Mouse (Mus musculus): ENCODE data around the gene Mrpl4. TPM values are rescaled to one million over a fixed set of nuclear protein-coding genes. Genes with fewer than 3 reads are reported as not detected.
A peak's percentile ranks its signal among the peaks of the same experiment; 100 is the strongest.

Mrpl4 gene
- polyA plus RNA-seq, 2 experiments: 36.7 to 61.3 TPM

GRCm38 (mm10) chr9:20986952-20987686 lies 15.4 kb upstream of the Mrpl4 start:
- Histone ChIP-seq H3K4me2 (ENCODE audit: low read depth) (no peak overlapping the region), H3K27ac (no peak overlapping the region), H3K27me3 (ENCODE audit: control insufficient read depth, insufficient read depth, low read length) (no peaks in the 10 kb centered on the region), H3K36me3 (replicated peaks; ENCODE audit: control insufficient read depth, insufficient read depth, low read depth) (no peaks in the 10 kb centered on the region), H3K4me3 (ENCODE audit: insufficient read depth in 1 of 2, low read depth in 2 of 2, low read length in 2 of 2) (no peak overlapping the region), H3K9ac (replicated peaks) (no peak overlapping the region), H3K9me3 (ENCODE audit: control insufficient read depth, low read length) (no peaks in the 10 kb centered on the region), H3K4me1 (replicated peaks; ENCODE audit: control insufficient read depth in 2 of 2, insufficient read depth in 2 of 2, low read length in 1 of 2) (peaks cover 0 to 4% of the 10 kb centered on the region in 2 experiments; a peak in 2 of 4 replicates)
- 67% methylated on average over 15 of the region's 15 CpGs for WGBS (ENCODE audit: insufficient replicate concordance)
- TF ChIP-seq EP300 (IDR thresholded peaks at IDR 0.05; ENCODE audit: low read depth) (no peak), CTCF (IDR thresholded peaks at IDR 0.05; ENCODE audit: low read depth) (no peak)
- no peak for DNase-seq (ENCODE audit: low read depth in 3 of 3, low spot score in 3 of 3)
- ATAC-seq (ENCODE audit: insufficient read depth): no peak

DNA sequence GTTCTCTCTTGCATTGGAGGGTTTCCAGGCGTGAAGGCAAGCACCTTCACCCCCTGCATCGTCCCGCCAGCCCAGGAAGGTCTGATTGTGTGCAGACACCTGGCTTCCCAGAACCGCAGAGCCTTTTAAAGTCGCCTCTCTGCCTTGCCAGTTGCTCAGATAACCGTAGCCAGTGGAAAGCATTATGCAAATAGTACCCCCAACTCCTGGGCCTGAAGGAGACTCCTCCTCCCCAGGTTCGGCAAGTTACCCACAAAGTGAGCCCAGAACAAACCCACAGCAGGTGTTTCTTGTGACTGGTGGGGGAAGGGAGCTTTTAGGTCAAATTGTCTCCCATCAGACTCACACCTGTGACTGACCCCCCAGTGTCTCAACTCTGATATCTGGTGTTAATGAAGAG lies 14.6 kb upstream of the Mrpl4 start:
- Histone ChIP-seq H3K27me3 (ENCODE audit: control insufficient read depth, insufficient read depth, low read length) (no peaks in the 10 kb centered on the region), H3K9ac (replicated peaks) (no peak overlapping the region), H3K27ac (no peak overlapping the region), H3K4me2 (ENCODE audit: low read depth) (no peak overlapping the region), H3K9me3 (ENCODE audit: control insufficient read depth, low read length) (no peaks in the 10 kb centered on the region), H3K36me3 (replicated peaks; ENCODE audit: control insufficient read depth, insufficient read depth, low read depth) (no peaks in the 10 kb centered on the region), H3K4me3 (ENCODE audit: insufficient read depth in 1 of 2, low read depth in 2 of 2, low read length in 2 of 2) (no peak overlapping the region), H3K4me1 (replicated peaks; ENCODE audit: control insufficient read depth in 2 of 2, insufficient read depth in 2 of 2, low read length in 1 of 2) (peaks cover 0 to 4% of the 10 kb centered on the region in 2 experiments; a peak in 2 of 4 replicates)
- WGBS (ENCODE audit: insufficient replicate concordance): 23% methylated on average over 7 of the region's 7 CpGs
- no peak for ATAC-seq (ENCODE audit: insufficient read depth)
- DNase-seq (ENCODE audit: low read depth in 3 of 3, low spot score in 3 of 3): no peak
- no peak for TF ChIP-seq EP300 (IDR thresholded peaks at IDR 0.05; ENCODE audit: low read depth)
- TF ChIP-seq CTCF (IDR thresholded peaks at IDR 0.05; ENCODE audit: low read depth): no peak

- no peaks in the 10 kb centered on the region for H3K27me3 ChIP-seq (ENCODE audit: control insufficient read depth, insufficient read depth, low read length)
- H3K36me3 ChIP-seq (replicated peaks; ENCODE audit: control insufficient read depth, insufficient read depth, low read depth): no peaks in the 10 kb centered on the region
- H3K9me3 ChIP-seq (ENCODE audit: control insufficient read depth, low read length): no peaks in the 10 kb centered on the region
- ATAC-seq (ENCODE audit: insufficient read depth): no peak
- 23% methylated on average over 10 of the region's 10 CpGs for WGBS (ENCODE audit: insufficient replicate concordance)
- H3K4me3 ChIP-seq (ENCODE audit: insufficient read depth in 1 of 2, low read depth in 2 of 2, low read length in 2 of 2): no peak overlapping the region
- no peak overlapping the region for H3K9ac ChIP-seq (replicated peaks)
- no peak for TF ChIP-seq EP300 (IDR thresholded peaks at IDR 0.05; ENCODE audit: low read depth)
- no peak for TF ChIP-seq CTCF (IDR thresholded peaks at IDR 0.05; ENCODE audit: low read depth)
- H3K27ac ChIP-seq: no peak overlapping the region
- peak overlapping the region; percentile 1; the same call in 1 of the 2 replicates for H3K4me2 ChIP-seq (ENCODE audit: low read depth)
- no peaks in the 10 kb centered on the region for H3K4me1 ChIP-seq (replicated peaks; ENCODE audit: control insufficient read depth in 2 of 2, insufficient read depth in 2 of 2, low read length in 1 of 2)
- DNase-seq (ENCODE audit: low read depth in 3 of 3, low spot score in 3 of 3): no peak
Measured at GRCm38 (mm10) chr9:20990861-20991260, 11.7 kb upstream of the Mrpl4 start.

DNA sequence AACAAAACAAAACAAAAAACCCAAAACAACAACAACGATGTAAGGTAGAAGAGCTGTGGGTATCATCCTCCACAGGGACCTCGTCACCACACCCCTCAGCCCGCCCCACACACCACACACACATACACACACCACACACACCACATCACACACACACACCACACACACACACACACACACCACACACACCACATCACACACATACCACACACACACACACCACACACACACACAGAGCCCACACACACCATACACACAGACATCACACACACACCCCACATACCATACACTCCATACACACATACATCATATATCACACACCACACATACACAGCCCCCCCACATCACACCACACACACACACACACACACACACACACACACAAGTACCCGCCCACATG lies 11.0 kb upstream of the Mrpl4 start:
- no peak overlapping the region for H3K27ac ChIP-seq
- no peaks in the 10 kb centered on the region for H3K36me3 ChIP-seq (replicated peaks; ENCODE audit: control insufficient read depth, insufficient read depth, low read depth)
- no peak for DNase-seq (ENCODE audit: low read depth in 3 of 3, low spot score in 3 of 3)
- H3K9me3 ChIP-seq (ENCODE audit: control insufficient read depth, low read length): no peaks in the 10 kb centered on the region
- no peaks in the 10 kb centered on the region for H3K4me1 ChIP-seq (replicated peaks; ENCODE audit: control insufficient read depth in 2 of 2, insufficient read depth in 2 of 2, low read length in 1 of 2)
- no peak overlapping the region for H3K4me2 ChIP-seq (ENCODE audit: low read depth)
- WGBS (ENCODE audit: insufficient replicate concordance): 62% methylated on average over 4 of the region's 4 CpGs
- H3K9ac ChIP-seq (replicated peaks): no peak overlapping the region
- TF ChIP-seq CTCF (IDR thresholded peaks at IDR 0.05; ENCODE audit: low read depth): no peak
- TF ChIP-seq EP300 (IDR thresholded peaks at IDR 0.05; ENCODE audit: low read depth): no peak
- H3K4me3 ChIP-seq (ENCODE audit: insufficient read depth in 1 of 2, low read depth in 2 of 2, low read length in 2 of 2): no peak overlapping the region
- no peaks in the 10 kb centered on the region for H3K27me3 ChIP-seq (ENCODE audit: control insufficient read depth, insufficient read depth, low read length)
- no peak for ATAC-seq (ENCODE audit: insufficient read depth)

- 68% methylated on average over 5 of the region's 5 CpGs for WGBS (ENCODE audit: insufficient replicate concordance)
- Histone ChIP-seq H3K4me1 (replicated peaks; ENCODE audit: control insufficient read depth in 2 of 2, insufficient read depth in 2 of 2, low read length in 1 of 2) (peaks cover 0 to 3% of the 10 kb centered on the region in 2 experiments; a peak in 2 of 4 replicates), H3K27me3 (ENCODE audit: control insufficient read depth, insufficient read depth, low read length) (no peaks in the 10 kb centered on the region), H3K4me2 (ENCODE audit: low read depth) (no peak overlapping the region), H3K4me3 (ENCODE audit: insufficient read depth in 1 of 2, low read depth in 2 of 2, low read length in 2 of 2) (no peak overlapping the region), H3K27ac (no peak overlapping the region), H3K36me3 (replicated peaks; ENCODE audit: control insufficient read depth, insufficient read depth, low read depth) (no peaks in the 10 kb centered on the region), H3K9me3 (ENCODE audit: control insufficient read depth, low read length) (no peaks in the 10 kb centered on the region), H3K9ac (replicated peaks) (no peak overlapping the region)
- TF ChIP-seq CTCF (IDR thresholded peaks at IDR 0.05; ENCODE audit: low read depth) (no peak), EP300 (IDR thresholded peaks at IDR 0.05; ENCODE audit: low read depth) (no peak)
- no peak for ATAC-seq (ENCODE audit: insufficient read depth)
- DNase-seq (ENCODE audit: low read depth in 3 of 3, low spot score in 3 of 3): no peak
Measured at GRCm38 (mm10) chr9:20993165-20993898, 9.2 kb upstream of the Mrpl4 start.
